Mouse (Mus musculus) CH12.LX (cell line): ENCODE measurements around the gene Klhdc8b.
A peak's percentile ranks its signal among the peaks of the same experiment; 100 is the strongest.

Experiments
- CTCF ChIP-seq, 2 experiments: IDR thresholded peaks in 1 of 2; conservative IDR thresholded peaks in 1 of 2; 2 replicates each; pipeline ENCODE4 v1.5.1; 2011 to 2012; ENCODE audit warnings: low read depth in 2 of 2, low read length in 2 of 2, improper control_type of control experiment in 1 of 2, inconsistent platforms in 1 of 2, mild to moderate bottlenecking in 1 of 2, moderate library complexity in 1 of 2
- E2F4 ChIP-seq: IDR thresholded peaks from 2 replicates; pipeline ENCODE4 v1.6.1; 2011; ENCODE audit warnings: low read depth, low read length, improper control_type of control experiment; ENCODE audit not compliant: insufficient replicate concordance
- MXI1 ChIP-seq: IDR thresholded peaks from 2 replicates; pipeline ENCODE4 v1.6.1; 2011; ENCODE audit warnings: mild to moderate bottlenecking, low read depth, low read length, improper control_type of control experiment
- POLR2A ChIP-seq: IDR thresholded peaks from 2 replicates; pipeline ENCODE4 v1.6.1; 2011; ENCODE audit warnings: low read depth, mild to moderate bottlenecking, improper control_type of control experiment, low read length
- POLR2AphosphoS2 ChIP-seq: IDR thresholded peaks from 2 replicates; pipeline ENCODE4 v1.6.1; 2011; ENCODE audit warnings: low read depth, low read length, improper control_type of control experiment

DNA sequence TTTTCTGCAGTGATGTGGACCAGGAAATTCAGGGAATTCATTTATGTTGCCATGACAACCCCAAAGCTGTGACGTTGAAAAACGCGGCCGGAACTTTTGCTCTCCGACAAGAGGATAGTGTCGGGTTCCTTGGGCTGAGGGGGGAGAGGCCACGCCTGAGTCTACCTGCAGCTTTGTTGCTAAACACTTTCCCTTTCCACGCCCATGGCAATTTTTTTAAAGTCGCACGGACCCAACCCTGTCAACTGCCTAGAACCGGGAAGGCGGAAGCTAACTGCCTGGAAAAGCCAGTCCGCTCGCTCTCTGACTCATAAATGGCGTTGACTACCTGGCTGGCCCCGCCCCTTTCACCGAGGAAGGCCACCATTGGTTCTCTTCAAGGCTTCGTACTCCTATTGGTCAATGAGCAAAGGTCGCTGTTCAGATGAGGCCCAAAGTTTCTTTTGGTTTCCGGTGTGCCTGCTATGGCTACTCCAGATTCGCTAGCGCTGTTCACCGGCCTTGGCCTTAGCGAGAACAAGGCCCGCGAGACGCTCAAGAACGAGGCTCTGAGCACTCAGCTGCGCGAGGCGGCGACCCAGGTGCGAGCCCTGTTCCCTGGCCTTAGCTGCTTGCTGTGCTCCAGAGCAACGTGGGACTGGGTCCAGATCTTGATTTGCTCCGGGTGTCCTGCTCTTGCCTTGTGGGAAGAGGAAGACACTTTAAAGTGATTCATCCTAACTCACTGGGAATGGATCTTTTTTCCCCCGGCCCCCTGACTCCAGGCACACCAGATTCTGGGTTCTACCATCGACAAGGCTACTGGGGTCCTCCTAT is 46.4 kb upstream of the Klhdc8b start, which contains the start of gene Qars:
- TF ChIP-seq MXI1 (peak; percentile 96), POLR2AphosphoS2 (peak; percentile 64; the same call in 1 of the 2 replicates), CTCF (conservative IDR thresholded peaks at IDR 0.05 in 1 of 2, IDR thresholded peaks at IDR 0.05 in 1 of 2; ENCODE audit: low read depth in 2 of 2, low read length in 2 of 2) (no peak), POLR2A (peak; percentile 91), E2F4 (no peak)
